Mouse (Mus musculus) ES-Bruce4 (cell line): ENCODE results near the gene Plekhm1. TPM values are rescaled to one million over a fixed set of nuclear protein-coding genes. Genes with fewer than 3 reads are reported as not detected.
A peak's percentile ranks its signal among the peaks of the same experiment; 100 is the strongest.

Experiments used
- H3K27ac ChIP-seq: 2 replicates; pipeline ENCODE4 v1.5.1; 2012; ENCODE audit warnings: low read length, inconsistent platforms; ENCODE audit not compliant: insufficient read depth
- H3K27me3 ChIP-seq: 2 replicates; pipeline ENCODE4 v1.6.1; 2012; ENCODE audit warnings: mild to moderate bottlenecking, low read length, inconsistent platforms; ENCODE audit not compliant: control insufficient read depth, poor library complexity, insufficient read depth, severe bottlenecking
- H3K36me3 ChIP-seq: 2 replicates; pipeline ENCODE4 v1.6.1; 2012; ENCODE audit warnings: inconsistent platforms, mild to moderate bottlenecking, low read length, moderate library complexity; ENCODE audit not compliant: control insufficient read depth, poor library complexity, insufficient read depth, severe bottlenecking
- H3K4me1 ChIP-seq: one replicate; pipeline ENCODE4 v1.8.1; 2011; ENCODE audit warnings: low read length; ENCODE audit not compliant: control insufficient read depth, insufficient read depth
- H3K4me3 ChIP-seq: 2 replicates; pipeline ENCODE4 v1.5.1; 2011; ENCODE audit warnings: low read depth, mild to moderate bottlenecking, low read length
- H3K9ac ChIP-seq: 2 replicates; pipeline ENCODE4 v1.6.1; 2012; ENCODE audit warnings: low read depth, mild to moderate bottlenecking, inconsistent platforms; ENCODE audit not compliant: poor library complexity, severe bottlenecking
- H3K9me3 ChIP-seq: replicated peaks from 2 replicates; pipeline ENCODE4 v1.6.1; 2012; ENCODE audit warnings: mild to moderate bottlenecking, low read length, inconsistent platforms; ENCODE audit not compliant: control insufficient read depth, poor library complexity, insufficient read depth, severe bottlenecking
- CTCF ChIP-seq: IDR thresholded peaks from one replicate; pipeline ENCODE4 v1.8.1; 2011; ENCODE audit warnings: low read depth, low read length
- EP300 ChIP-seq: IDR thresholded peaks from 2 replicates; pipeline ENCODE4 v1.6.1; 2011; ENCODE audit warnings: low read depth, low read length; ENCODE audit not compliant: insufficient read depth
- POLR2A ChIP-seq: IDR thresholded peaks from one replicate; pipeline ENCODE4 v1.8.1; 2011; ENCODE audit warnings: low read length; ENCODE audit not compliant: insufficient read depth
- polyA plus RNA-seq: library from polyadenylated mRNA; stranded (reverse); fragments of >200 nt; gene quantifications from 2 replicates; pipeline ENCODE4 v1.2.4, GENCODE M21; 2011; ENCODE audit warnings: low read depth; ENCODE audit not compliant: missing spikeins, insufficient read depth, insufficient read length

Plekhm1 gene
- polyA plus RNA-seq, 1 experiment = 22.0 TPM

- Histone ChIP-seq H3K9ac (peak overlapping the region; percentile 40), H3K4me3 (no peak overlapping the region; the same call in 1 of the 2 replicates), H3K9me3 (no peaks in the 10 kb centered on the region), H3K27ac (no peak overlapping the region), H3K4me1 (peaks cover 9% of the 10 kb centered on the region), H3K27me3 (no peaks in the 10 kb centered on the region), H3K36me3 (no peaks in the 10 kb centered on the region)
- no peak for TF ChIP-seq EP300
- no peak for TF ChIP-seq POLR2A
- no peak for TF ChIP-seq CTCF
These were observed 72.9 kb downstream of the Plekhm1 start for GRCm38 (mm10) chr11:103339414-103340119.

GRCm38 (mm10) chr11:103338671-103339070, 73.8 kb downstream of the Plekhm1 start:
- H3K9ac ChIP-seq = no peak overlapping the region
- no peak for TF ChIP-seq POLR2A
- TF ChIP-seq EP300 = no peak
- TF ChIP-seq CTCF = no peak
- no peak overlapping the region for H3K27ac ChIP-seq
- H3K36me3 ChIP-seq = no peaks in the 10 kb centered on the region
- H3K9me3 ChIP-seq = no peaks in the 10 kb centered on the region
- H3K27me3 ChIP-seq = no peaks in the 10 kb centered on the region
- H3K4me1 ChIP-seq = peaks cover 9% of the 10 kb centered on the region
- H3K4me3 ChIP-seq = no peak overlapping the region

GRCm38 (mm10) chr11:103338119-103338518, 74.4 kb downstream of the Plekhm1 start:
- Histone ChIP-seq H3K9ac (no peak overlapping the region), H3K27me3 (no peaks in the 10 kb centered on the region), H3K4me3 (no peak overlapping the region), H3K9me3 (no peaks in the 10 kb centered on the region), H3K4me1 (peaks cover 9% of the 10 kb centered on the region), H3K36me3 (no peaks in the 10 kb centered on the region), H3K27ac (no peak overlapping the region)
- no peak for TF ChIP-seq CTCF
- TF ChIP-seq POLR2A = no peak
- TF ChIP-seq EP300 = no peak

GRCm38 (mm10) chr11:103337180-103337579, 75.3 kb downstream of the Plekhm1 start:
- H3K27ac ChIP-seq = no peak overlapping the region
- no peak overlapping the region for H3K9ac ChIP-seq
- no peaks in the 10 kb centered on the region for H3K9me3 ChIP-seq
- TF ChIP-seq EP300 (no peak), POLR2A (no peak), CTCF (no peak)
- H3K36me3 ChIP-seq = no peaks in the 10 kb centered on the region
- peaks cover 9% of the 10 kb centered on the region for H3K4me1 ChIP-seq
- H3K27me3 ChIP-seq = no peaks in the 10 kb centered on the region
- no peak overlapping the region for H3K4me3 ChIP-seq

GRCm38 (mm10) chr11:103335561-103335960, 76.9 kb downstream of the Plekhm1 start:
- H3K9ac ChIP-seq = no peak overlapping the region

GRCm38 (mm10) chr11:103334925-103335324, 77.6 kb downstream of the Plekhm1 start:
- Histone ChIP-seq H3K27me3 (no peaks in the 10 kb centered on the region), H3K27ac (no peak overlapping the region), H3K4me3 (no peak overlapping the region), H3K36me3 (no peaks in the 10 kb centered on the region), H3K9me3 (no peaks in the 10 kb centered on the region), H3K9ac (no peak overlapping the region), H3K4me1 (peaks cover 9% of the 10 kb centered on the region)
- TF ChIP-seq CTCF = no peak
- no peak for TF ChIP-seq POLR2A
- TF ChIP-seq EP300 = no peak

More at GRCm38 (mm10) chr11:103335561-103335960, 76.9 kb downstream of the Plekhm1 start:
- no peak for TF ChIP-seq POLR2A
- no peak for TF ChIP-seq EP300
- no peak for TF ChIP-seq CTCF
- H3K9me3 ChIP-seq = no peaks in the 10 kb centered on the region
- H3K27me3 ChIP-seq = no peaks in the 10 kb centered on the region
- no peaks in the 10 kb centered on the region for H3K36me3 ChIP-seq
- no peak overlapping the region for H3K4me3 ChIP-seq
- H3K27ac ChIP-seq = no peak overlapping the region
- H3K4me1 ChIP-seq = peaks cover 9% of the 10 kb centered on the region
